ENCODE assay signal across 20 mouse cellular contexts in the genomic region with DNA sequence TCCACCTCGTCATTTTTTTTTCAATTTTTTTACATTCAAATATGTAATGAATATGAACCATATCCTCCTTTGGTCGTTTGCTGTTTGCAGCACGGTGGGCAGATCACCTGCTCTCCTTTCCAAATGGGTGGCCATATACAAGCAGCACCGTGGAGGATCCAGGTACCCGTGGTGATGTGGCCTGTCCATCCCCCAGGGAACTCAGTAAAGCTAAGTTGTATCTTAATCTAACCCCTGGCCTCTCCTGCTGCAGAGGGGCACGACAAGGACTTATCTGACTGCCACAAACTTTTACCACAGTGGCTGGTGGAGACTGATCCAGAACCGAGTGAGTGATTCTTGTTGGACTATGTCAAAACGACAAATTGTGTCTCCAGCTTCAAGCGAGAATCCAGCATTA. TPM values are rescaled to one million over a fixed set of nuclear protein-coding genes. Genes with fewer than 3 reads are reported as not detected.
DNase-seq lines count a peak whose midpoint lies in the region; ATAC-seq and TF ChIP-seq lines count a peak whose summit lies in the region.
"Had no signal": no experiment of that assay in that cellular context is flagged by ENCODE, and none has a peak within 500 bp of the region (broad histone marks: within the 10 kb centered on the region; RNA-seq: fewer than 3 reads in every experiment).

No protein-coding gene starts in this region.

- TF ChIP-seq CTCF in liver, postnatal 0 days (IDR thresholded peaks at IDR 0.05; ENCODE audit: low read depth): no peak

- H3K9me3 ChIP-seq in liver, postnatal 0 days (ENCODE audit: low read length): no peaks in the 10 kb centered on the region
- no peaks in the 10 kb centered on the region for H3K9me3 ChIP-seq in liver, embryonic 13.5 days (replicated peaks)
- H3K9me3 ChIP-seq in kidney, embryonic 14.5 days (ENCODE audit: control insufficient read depth, low read length): no peaks in the 10 kb centered on the region
- H3K9me3 ChIP-seq: embryonic facial prominence, embryonic 15.5 days; heart, embryonic 10.5 days had no signal

- no peak overlapping the region for H3K27ac ChIP-seq in liver, postnatal 0 days (ENCODE audit: low read depth)
- H3K27ac ChIP-seq in liver, embryonic 13.5 days: 0 out of 2 replicates have a peak overlapping the region, but pooled peaks have one; percentile 43
- no peak overlapping the region for H3K27ac ChIP-seq in kidney, embryonic 14.5 days (ENCODE audit: low read depth, low read length)
- H3K27ac ChIP-seq: embryonic facial prominence, embryonic 15.5 days had no signal

- H3K9ac ChIP-seq in liver, postnatal 0 days (replicated peaks): no peak overlapping the region
- no peak overlapping the region for H3K9ac ChIP-seq in liver, embryonic 13.5 days
- no peak overlapping the region for H3K9ac ChIP-seq in kidney, embryonic 14.5 days (ENCODE audit: low read depth, low read length)

- no peak for TF ChIP-seq EP300 in liver, postnatal 0 days (IDR thresholded peaks at IDR 0.05; ENCODE audit: low read depth)

- H3K4me1 ChIP-seq in liver, postnatal 0 days (ENCODE audit: insufficient read depth): peaks cover 9% of the 10 kb centered on the region
- H3K4me1 ChIP-seq in liver, embryonic 13.5 days (replicated peaks): peaks cover 32% of the 10 kb centered on the region
- H3K4me1 ChIP-seq in kidney, embryonic 14.5 days (ENCODE audit: control insufficient read depth, insufficient read depth, low read length): no peaks in the 10 kb centered on the region

- WGBS in liver, postnatal 0 days (ENCODE audit: insufficient replicate concordance): 46% methylated on average over 9 of the region's 9 CpGs
- 21% methylated on average over 9 of the region's 9 CpGs for WGBS in liver, embryonic 13.5 days (ENCODE audit: insufficient replicate concordance)
- 59% methylated on average over 9 of the region's 9 CpGs for WGBS in kidney, embryonic 14.5 days

- H3K4me3 ChIP-seq in liver, postnatal 0 days (ENCODE audit: low read depth, low read length): no peak overlapping the region
- H3K4me3 ChIP-seq in liver, embryonic 13.5 days (replicated peaks): no peak overlapping the region
- no peak overlapping the region for H3K4me3 ChIP-seq in kidney, embryonic 14.5 days (ENCODE audit: low read length)

- ATAC-seq in liver, postnatal 0 days: no peak
- ATAC-seq in liver, embryonic 13.5 days (ENCODE audit: low read depth): peak; percentile 78
- ATAC-seq in megakaryocyte progenitor cell, adult 5-6 weeks (replicated peaks; ENCODE audit: poor library complexity): peak; percentile 22
- ATAC-seq in kidney, embryonic 14.5 days (ENCODE audit: low FRiP score, low TSS enrichment): no peak

- no peak overlapping the region for H3K4me2 ChIP-seq in liver, postnatal 0 days (ENCODE audit: low read depth, low read length)
- H3K4me2 ChIP-seq in liver, embryonic 13.5 days: peak overlapping the region; percentile 78
- H3K4me2 ChIP-seq in kidney, embryonic 14.5 days (replicated peaks; ENCODE audit: low read depth, low read length): no peak overlapping the region

- DNase-seq in cerebellum, adult 9-10 months: peak; percentile 17
- DNase-seq in cerebellum, postnatal 4 days (ENCODE audit: low spot score in 2 of 2): no peak
- peak; percentile 37 for DNase-seq in liver
- DNase-seq in liver, postnatal 0 days: no peak
- peak; percentile 26 for DNase-seq in liver, embryonic 13.5 days
- no peak for DNase-seq in MN1 (ENCODE audit: low spot score)
- DNase-seq: adrenal gland, postnatal 10 days; B cell, adult 2 months; cerebellum, adult 11-12 months; cerebellum, adult 9-11 months; cerebellum, postnatal 36 days; embryo, embryonic 11 days; gastrocnemius, adult 2 months; gastrocnemius, postnatal 25 days; heart, postnatal 10 days had no signal

- H3K27me3 ChIP-seq in liver, postnatal 0 days (ENCODE audit: insufficient read depth, low read length): peaks cover 9% of the 10 kb centered on the region; the same call in 1 of the 2 replicates
- H3K27me3 ChIP-seq in liver, embryonic 13.5 days: peaks cover 10% of the 10 kb centered on the region; the same call in 1 of the 2 replicates
- peaks cover 3% of the 10 kb centered on the region; the same call in 1 of the 2 replicates for H3K27me3 ChIP-seq in kidney, embryonic 14.5 days (ENCODE audit: control insufficient read depth, insufficient read depth, low read length)

- no peaks in the 10 kb centered on the region for H3K36me3 ChIP-seq in liver, postnatal 0 days (replicated peaks; ENCODE audit: insufficient read depth, low read length)
- no peaks in the 10 kb centered on the region for H3K36me3 ChIP-seq in liver, embryonic 13.5 days
- no peaks in the 10 kb centered on the region for H3K36me3 ChIP-seq in kidney, embryonic 14.5 days (ENCODE audit: control insufficient read depth, insufficient read depth, low read length)
- H3K36me3 ChIP-seq: embryonic facial prominence, embryonic 15.5 days; G1E had no signal

RNA-seq across cellular contexts. Expression of gene Cdyl2, which starts 1.4 kb away (rescaled TPM):
- 1.8 and 2.3 TPM in 2 replicates for polyA plus RNA-seq in liver, postnatal 0 days (2015; fragmentation: Nextera tagmentation; extraction: Ambion mirVana)
- 2.6 and 3.1 TPM in 2 replicates for polyA plus RNA-seq in liver, embryonic 13.5 days (2015; fragmentation: Nextera tagmentation; extraction: Ambion mirVana)
- 2.0 and 4.1 TPM in 2 replicates for total RNA-seq in megakaryocyte progenitor cell, adult 5-6 weeks (2015)
- total RNA-seq in megakaryocyte progenitor cell, adult 5-6 weeks (2017): 5.8 and 5.9 TPM in 2 replicates
- 8.4 and 9.2 TPM in 2 replicates for polyA plus RNA-seq in kidney, embryonic 14.5 days (2014; fragmentation: Nextera tagmentation; extraction: Ambion mirVana)
- total RNA-seq: G1E had no signal
- polyA plus RNA-seq: G1E had no signal

Comparison
In these comparisons a context has a peak if more than half of its experiments do, and no peak if none do; other contexts are left out.
1. DNase-seq: peak in cerebellum, adult 9-10 months (single experiment), liver (single experiment) and liver, embryonic 13.5 days (single experiment); none in cerebellum, postnatal 4 days (0 of 2), liver, postnatal 0 days (single experiment) and MN1 (single experiment).
2. ATAC-seq: peak in liver, embryonic 13.5 days (single experiment) and megakaryocyte progenitor cell, adult 5-6 weeks (single experiment); none in liver, postnatal 0 days (single experiment) and kidney, embryonic 14.5 days (single experiment).